In genomic region chr1:105752196-105752595, GRCm38 (mm10) we compare ENCODE assay signal across 31 mouse cellular contexts. TPM values are rescaled to one million over a fixed set of nuclear protein-coding genes. Genes with fewer than 3 reads are reported as not detected.
A peak's percentile ranks its signal among the peaks of the same experiment; 100 is the strongest.
DNase-seq lines count a peak whose midpoint lies in the region; ATAC-seq and TF ChIP-seq lines count a peak whose summit lies in the region.
"Had no signal": no experiment of that assay in that cellular context is flagged by ENCODE, and none has a peak within 500 bp of the region (broad histone marks: within the 10 kb centered on the region; RNA-seq: fewer than 3 reads in every experiment).

No protein-coding gene starts in this region.

- WGBS in macrophage (ENCODE audit: missing documents): 13% methylated on average over 4 of the region's 4 CpGs
- 71% methylated on average over 4 of the region's 4 CpGs for WGBS in heart, adult 2 months
- whole genome bisulfite sequencing in forebrain, embryonic 12.5 days: 85% methylated on average over 4 of the region's 4 CpGs

- intact Hi-C loops in heart, adult 2 months (cut with DNase I): no loop called here

- TF ChIP-seq CTCF in heart, adult 2 months (IDR thresholded peaks at IDR 0.05): no peak

- no peak overlapping the region for H3K9ac ChIP-seq in heart, adult 2 months (ENCODE audit: low read depth, low read length)
- H3K9ac ChIP-seq in forebrain, embryonic 12.5 days: no peak overlapping the region
- H3K9ac ChIP-seq: forebrain, postnatal 0 days; heart, embryonic 15.5 days; hindbrain, embryonic 12.5 days; kidney, embryonic 15.5 days; liver, embryonic 12.5 days; liver, postnatal 0 days; midbrain, embryonic 15.5 days; neural tube, embryonic 12.5 days had no signal

- peak; percentile 63 for ATAC-seq in common myeloid progenitor, adult 5-6 weeks (replicated peaks; ENCODE audit: low read depth, poor library complexity, severe bottlenecking)
- ATAC-seq in forebrain, embryonic 12.5 days (ENCODE audit: low FRiP score): no peak
- ATAC-seq: forebrain, postnatal 0 days; hindbrain, postnatal 0 days; liver, embryonic 12.5 days; liver, postnatal 0 days; midbrain, embryonic 15.5 days had no signal

- no peaks in the 10 kb centered on the region for H3K9me3 ChIP-seq in forebrain, embryonic 12.5 days
- H3K9me3 ChIP-seq: G1E; heart, embryonic 10.5 days; heart, embryonic 15.5 days; hindbrain, embryonic 12.5 days; kidney, embryonic 15.5 days; liver, embryonic 12.5 days; midbrain, embryonic 10.5 days; midbrain, embryonic 15.5 days; neural tube, embryonic 12.5 days had no signal

- H3K4me3 ChIP-seq in macrophage (ENCODE audit: inconsistent target): no peak overlapping the region
- no peak overlapping the region for H3K4me3 ChIP-seq in heart, adult 2 months
- no peak overlapping the region for H3K4me3 ChIP-seq in forebrain, embryonic 12.5 days (replicated peaks)
- H3K4me3 ChIP-seq: erythroblast, embryonic 14.5 days; heart, embryonic 10.5 days; heart, embryonic 15.5 days; hindbrain, embryonic 12.5 days; kidney, embryonic 15.5 days; left cerebral cortex, adult 2 months; liver, embryonic 12.5 days; midbrain, embryonic 10.5 days; midbrain, embryonic 15.5 days; neural tube, embryonic 12.5 days had no signal

- no peaks in the 10 kb centered on the region for H3K4me1 ChIP-seq in heart, adult 2 months (ENCODE audit: control insufficient read depth, insufficient read depth, low read length)
- no peaks in the 10 kb centered on the region for H3K4me1 ChIP-seq in forebrain, embryonic 12.5 days
- H3K4me1 ChIP-seq: heart, embryonic 10.5 days; heart, embryonic 15.5 days; hindbrain, embryonic 12.5 days; kidney, embryonic 15.5 days; liver, embryonic 12.5 days; midbrain, embryonic 10.5 days; midbrain, embryonic 15.5 days; neural tube, embryonic 12.5 days had no signal

- no peak for TF ChIP-seq POLR2A in heart, adult 2 months (IDR thresholded peaks at IDR 0.05; ENCODE audit: insufficient read depth, low read depth, low read length)

- DNase-seq in thymus, postnatal 14 days: peak; percentile 14
- DNase-seq in thymus, postnatal 4 days: no peak
- no peak for DNase-seq in lung, postnatal 25 days (ENCODE audit: low spot score)
- DNase-seq in heart, adult 2 months: no peak
- DNase-seq: adrenal gland, postnatal 14 days; cerebellum, adult 11-12 months; cerebellum, adult 9-11 months; forebrain, postnatal 0 days; gastrocnemius, postnatal 10 days; kidney, adult 18-20 months; kidney, postnatal 25 days; left cerebral cortex, postnatal 4 days; liver, postnatal 0 days; right cerebral cortex, postnatal 4 days; thymus, adult 18-20 months had no signal

- no peak for TF ChIP-seq EP300 in heart, adult 2 months (IDR thresholded peaks at IDR 0.05; ENCODE audit: insufficient read depth, low read depth, low read length)

- no peaks in the 10 kb centered on the region for H3K79me2 ChIP-seq in macrophage (ENCODE audit: inconsistent target)
- no peaks in the 10 kb centered on the region for H3K79me2 ChIP-seq in heart, adult 2 months (replicated peaks; ENCODE audit: control insufficient read depth, insufficient read depth, low read length)

- peak overlapping the region; percentile 41 for H3K27ac ChIP-seq in macrophage
- H3K27ac ChIP-seq in heart, adult 2 months: no peak overlapping the region
- H3K27ac ChIP-seq in forebrain, embryonic 12.5 days: no peak overlapping the region
- H3K27ac ChIP-seq: heart, embryonic 10.5 days; heart, embryonic 15.5 days; hindbrain, embryonic 12.5 days; hindbrain, postnatal 0 days; kidney, embryonic 15.5 days; left cerebral cortex, adult 2 months; liver, embryonic 12.5 days; midbrain, embryonic 10.5 days; midbrain, embryonic 15.5 days; neural tube, embryonic 12.5 days; stomach, postnatal 0 days had no signal

- no peaks in the 10 kb centered on the region for H3K27me3 ChIP-seq in heart, adult 2 months (ENCODE audit: control insufficient read depth, insufficient read depth, low read length)
- H3K27me3 ChIP-seq in forebrain, embryonic 12.5 days: no peaks in the 10 kb centered on the region
- H3K27me3 ChIP-seq: heart, embryonic 15.5 days; hindbrain, embryonic 12.5 days; kidney, embryonic 15.5 days; liver, embryonic 12.5 days; midbrain, embryonic 15.5 days; neural tube, embryonic 12.5 days had no signal

- peaks cover 12% of the 10 kb centered on the region; the same call in 1 of the 2 replicates for H3K36me3 ChIP-seq in macrophage (ENCODE audit: inconsistent target)
- no peaks in the 10 kb centered on the region; the same call in 1 of the 2 replicates for H3K36me3 ChIP-seq in heart, adult 2 months (ENCODE audit: control insufficient read depth, insufficient read depth, low read length)
- peaks cover 19% of the 10 kb centered on the region for H3K36me3 ChIP-seq in forebrain, embryonic 12.5 days (replicated peaks)

- no peak overlapping the region for H3K4me2 ChIP-seq in forebrain, embryonic 12.5 days
- H3K4me2 ChIP-seq: heart, embryonic 15.5 days; hindbrain, embryonic 12.5 days; kidney, embryonic 15.5 days; liver, embryonic 12.5 days; midbrain, embryonic 15.5 days; neural tube, embryonic 12.5 days had no signal

RNA-seq across cellular contexts. Expression of gene Tnfrsf11a, which starts 28.3 kb away (rescaled TPM):
- 0.32 TPM in 1 of 2 replicates, not detected in the other for total RNA-seq in common myeloid progenitor, adult 5-6 weeks (2017)
- 100 to 1,000 TPM in 17 of 26 experiments, 10 to 100 TPM in 9; 39.4 to 264 (median 122) TPM for total RNA-seq in macrophage (2018; cell fraction: chromatin; rRNA removed)
- total RNA-seq in macrophage (2018; cell fraction: cytosol; rRNA removed): 10 to 100 TPM; 40.7 to 78.8 (median 58.0) TPM
- total RNA-seq in macrophage (2018; cell fraction: nucleus; rRNA removed): 100 to 1,000 TPM in 16 of 26 experiments, 10 to 100 TPM in 10; 44.9 to 308 (median 112) TPM
- 28.4 to 79.0 TPM (median 38.4 TPM) in 3 replicates for polyA plus RNA-seq in macrophage (2018)
- 1 to 10 TPM; 1.4 to 1.9 TPM for total RNA-seq in heart, adult 2 months (2021)
- 1.2 and 1.8 TPM in 2 replicates for polyA plus RNA-seq in heart, adult 2 months (2012; rRNA removed)
- polyA plus RNA-seq in forebrain, embryonic 12.5 days (2016; fragmentation: Nextera tagmentation; extraction: Ambion mirVana): 0.14 and 0.36 TPM in 2 replicates
- polyA plus RNA-seq: erythroblast, embryonic 14.5 days; G1E had no signal

Comparison
In these comparisons a context has a peak if more than half of its experiments do, and no peak if none do; other contexts are left out.
1. RNA of gene Tnfrsf11a, which starts 28.3 kb away (polyA plus RNA-seq): 28.4 to 79.0 TPM in macrophage; 1.2 to 1.8 TPM in heart, adult 2 months and 0.14 to 0.36 TPM in forebrain, embryonic 12.5 days; every median in the first group is over 10 times any median in the second.